Mouse (Mus musculus): ENCODE measurements at regions not wholly inside any gene's neighbourhood (a gene's known extent, or its start where the extent isn't known, plus 50 kb on each side); places are given as distances from the start of the nearest gene placed in this dataset.

DNA sequence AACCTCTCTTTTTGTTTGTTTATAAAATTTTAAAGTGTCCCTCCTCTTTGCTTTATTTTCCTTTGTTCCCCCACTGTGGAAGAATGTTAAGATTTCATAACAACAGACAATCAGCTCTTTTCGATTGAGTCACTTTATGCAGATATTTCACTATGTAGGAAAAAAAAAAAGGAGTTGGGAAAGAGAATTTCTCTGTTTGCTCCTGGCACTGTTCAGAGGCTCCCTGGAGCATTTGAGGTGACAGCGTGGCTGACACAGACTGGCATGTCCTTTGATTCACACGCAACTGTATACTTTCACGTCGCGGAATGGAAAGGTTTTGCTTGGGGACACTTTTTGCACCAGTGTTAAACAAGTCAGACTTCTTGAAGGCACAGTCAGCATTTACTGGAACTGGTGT lies 572.9 kb downstream of the Synb start:
- H3K4me1 ChIP-seq (ENCODE audit: control insufficient read depth, insufficient read depth, low read length) = no peaks in the 10 kb centered on the region; the same call in 1 of the 2 replicates
- H3K4me3 ChIP-seq (replicated peaks; ENCODE audit: extremely low read depth, low read depth, low read length) = no peak overlapping the region
- no peak for DNase-seq
- WGBS = 49% methylated on average over 6 of the region's 6 CpGs
- TF ChIP-seq POLR2A (IDR thresholded peaks at IDR 0.05; ENCODE audit: borderline replicate concordance, extremely low read depth, low read depth, low read length) (no peak), CTCF (IDR thresholded peaks at IDR 0.05; ENCODE audit: insufficient read depth, low read length) (no peak)

GRCm38 (mm10) chr14:68719429-68720160 lies 574.5 kb downstream of the Synb start:
- no peak for TF ChIP-seq POLR2A (IDR thresholded peaks at IDR 0.05; ENCODE audit: borderline replicate concordance, extremely low read depth, low read depth, low read length)
- no peak for TF ChIP-seq CTCF (IDR thresholded peaks at IDR 0.05; ENCODE audit: insufficient read depth, low read length)
- DNase-seq = no peak
- WGBS = 68% methylated on average over 9 of the region's 9 CpGs
- Histone ChIP-seq H3K4me3 (replicated peaks; ENCODE audit: extremely low read depth, low read depth, low read length) (no peak overlapping the region), H3K4me1 (ENCODE audit: control insufficient read depth, insufficient read depth, low read length) (no peaks in the 10 kb centered on the region; the same call in 1 of the 2 replicates)

GRCm38 (mm10) chr14:68718846-68719245 lies 575.3 kb downstream of the Synb start:
- Histone ChIP-seq H3K4me3 (replicated peaks; ENCODE audit: extremely low read depth, low read depth, low read length) (no peak overlapping the region), H3K4me1 (ENCODE audit: control insufficient read depth, insufficient read depth, low read length) (no peaks in the 10 kb centered on the region; the same call in 1 of the 2 replicates)
- 79% methylated on average over 6 of the region's 6 CpGs for WGBS
- no peak for DNase-seq
- TF ChIP-seq POLR2A (IDR thresholded peaks at IDR 0.05; ENCODE audit: borderline replicate concordance, extremely low read depth, low read depth, low read length) (no peak), CTCF (IDR thresholded peaks at IDR 0.05; ENCODE audit: insufficient read depth, low read length) (no peak)
